Mouse (Mus musculus): Measurements from ENCODE around the gene Stk4. TPM values are rescaled to one million over a fixed set of nuclear protein-coding genes. Genes with fewer than 3 reads are reported as not detected.
"Not testable (repeated sequence)": the region's sequence is repeated elsewhere in the genome, so short reads cannot be mapped to it uniquely, and the experiment has no call there.

The Stk4 gene
- polyA plus RNA-seq, 1 experiment from 2014 or later: 14.8 TPM

GRCm38 (mm10) chr2:164054671-164055070 lies 15.5 kb upstream of the Stk4 start:
- DNase-seq (no peak), ATAC-seq (ENCODE audit: low read depth) (no peak)
- no peak overlapping the region for H3K4me3 ChIP-seq (replicated peaks)
- no peak overlapping the region for H3K4me2 ChIP-seq
- H3K9ac ChIP-seq: no peak overlapping the region
- no peaks in the 10 kb centered on the region for H3K9me3 ChIP-seq (replicated peaks)
- no peaks in the 10 kb centered on the region for H3K4me1 ChIP-seq (replicated peaks)
- no peaks in the 10 kb centered on the region for H3K27me3 ChIP-seq
- no peak overlapping the region for H3K27ac ChIP-seq
- 87% methylated on average over 8 of the region's 8 CpGs for WGBS (ENCODE audit: insufficient replicate concordance)
- peaks cover 72% of the 10 kb centered on the region for H3K36me3 ChIP-seq

- Histone ChIP-seq H3K9me3 (replicated peaks) (no peaks in the 10 kb centered on the region), H3K4me1 (replicated peaks) (no peaks in the 10 kb centered on the region), H3K36me3 (peaks cover 90% of the 10 kb centered on the region), H3K27ac (no peak overlapping the region), H3K9ac (no peak overlapping the region), H3K4me3 (replicated peaks) (no peak overlapping the region), H3K4me2 (no peak overlapping the region), H3K27me3 (no peaks in the 10 kb centered on the region)
- WGBS (ENCODE audit: insufficient replicate concordance): 82% methylated on average over 8 of the region's 8 CpGs
- ATAC-seq (ENCODE audit: low read depth) (no peak), DNase-seq (no peak)
Observed at GRCm38 (mm10) chr2:164059634-164060235, 10.4 kb upstream of the Stk4 start.

- Histone ChIP-seq H3K27me3 (no peaks in the 10 kb centered on the region), H3K9me3 (replicated peaks) (no peaks in the 10 kb centered on the region), H3K4me2 (peak within 1 kb of the TSS; percentile 91), H3K4me1 (replicated peaks) (peaks cover 51% of the 10 kb centered on the region), H3K9ac (peak within 1 kb of the TSS; percentile 90), H3K4me3 (replicated peaks) (peak within 1 kb of the TSS; percentile 89), H3K27ac (peak within 1 kb of the TSS; percentile 75), H3K36me3 (peaks cover 12% of the 10 kb centered on the region)
- ATAC-seq (ENCODE audit: low read depth) (peak; percentile 92), DNase-seq (peak; percentile 94)
- under 1% methylated on average over 55 of the region's 55 CpGs for WGBS (ENCODE audit: insufficient replicate concordance)
Observed at GRCm38 (mm10) chr2:164070765-164071436, 779 bp downstream of the Stk4 start, which contains the start of gene Tomm34. TSS of gene Tomm34 (minus strand) at chr2:164071169.

- H3K9ac ChIP-seq: peak overlapping the region; percentile 90
- H3K4me1 ChIP-seq (replicated peaks): peaks cover 57% of the 10 kb centered on the region
- not testable (repeated sequence) for H3K36me3 ChIP-seq; H3K27me3 ChIP-seq; DNase-seq; H3K9me3 ChIP-seq (replicated peaks); ATAC-seq (ENCODE audit: low read depth)
- peak overlapping the region; percentile 89 for H3K4me3 ChIP-seq (replicated peaks)
- peak overlapping the region; percentile 91 for H3K4me2 ChIP-seq
- WGBS (ENCODE audit: insufficient replicate concordance): 71% methylated on average over 11 of the region's 11 CpGs
- peak overlapping the region; percentile 75 for H3K27ac ChIP-seq
Observed at GRCm38 (mm10) chr2:164071437-164071820, 1.3 kb downstream of the Stk4 start.

- Histone ChIP-seq H3K9me3 (replicated peaks) (no peaks in the 10 kb centered on the region), H3K36me3 (peaks cover 1% of the 10 kb centered on the region; the same call in 1 of the 2 replicates), H3K4me2 (no peak overlapping the region), H3K27ac (no peak overlapping the region), H3K9ac (no peak overlapping the region), H3K4me1 (replicated peaks) (peaks cover 63% of the 10 kb centered on the region), H3K27me3 (no peaks in the 10 kb centered on the region), H3K4me3 (replicated peaks) (no peak overlapping the region)
- WGBS (ENCODE audit: insufficient replicate concordance): 84% methylated on average over 2 of the region's 2 CpGs
- ATAC-seq (ENCODE audit: low read depth) (no peak), DNase-seq (no peak)
Observed at GRCm38 (mm10) chr2:164072109-164072508, 2.0 kb downstream of the Stk4 start.

- Histone ChIP-seq H3K9me3 (replicated peaks) (no peaks in the 10 kb centered on the region), H3K27ac (no peak overlapping the region)
- 71% methylated on average over 7 of the region's 7 CpGs for WGBS (ENCODE audit: insufficient replicate concordance)
Observed at GRCm38 (mm10) chr2:164073120-164073519, 3.0 kb downstream of the Stk4 start.

GRCm38 (mm10) chr2:164073918-164074578 lies 3.9 kb downstream of the Stk4 start:
- WGBS (ENCODE audit: insufficient replicate concordance): under 1% methylated on average over 48 of the region's 48 CpGs
- ATAC-seq (ENCODE audit: low read depth) (peak; percentile 83), DNase-seq (peak; percentile 97)
- peak overlapping the region; percentile 96 for H3K4me3 ChIP-seq (replicated peaks)
- H3K9me3 ChIP-seq (replicated peaks): no peaks in the 10 kb centered on the region
- H3K27ac ChIP-seq: peak overlapping the region; percentile 81
- H3K4me2 ChIP-seq: peak overlapping the region; percentile 94
- H3K27me3 ChIP-seq: no peaks in the 10 kb centered on the region
- peaks cover 70% of the 10 kb centered on the region for H3K4me1 ChIP-seq (replicated peaks)
- no peaks in the 10 kb centered on the region for H3K36me3 ChIP-seq
- peak overlapping the region; percentile 91 for H3K9ac ChIP-seq

More at GRCm38 (mm10) chr2:164073120-164073519, 3.0 kb downstream of the Stk4 start:
- Histone ChIP-seq H3K27me3 (no peaks in the 10 kb centered on the region), H3K4me1 (replicated peaks) (peaks cover 70% of the 10 kb centered on the region), H3K4me2 (no peak overlapping the region), H3K4me3 (replicated peaks) (no peak overlapping the region), H3K9ac (no peak overlapping the region), H3K36me3 (no peaks in the 10 kb centered on the region)
- DNase-seq (no peak), ATAC-seq (ENCODE audit: low read depth) (no peak)

GRCm38 (mm10) chr2:164075088-164075487 lies 5.0 kb downstream of the Stk4 start:
- ATAC-seq (ENCODE audit: low read depth) (no peak), DNase-seq (no peak)
- no peaks in the 10 kb centered on the region for H3K9me3 ChIP-seq (replicated peaks)
- H3K27me3 ChIP-seq: no peaks in the 10 kb centered on the region
- 16% methylated on average over 5 of the region's 5 CpGs for WGBS (ENCODE audit: insufficient replicate concordance)
- peaks cover 68% of the 10 kb centered on the region for H3K4me1 ChIP-seq (replicated peaks)
- peak overlapping the region; percentile 91 for H3K9ac ChIP-seq
- peaks cover 7% of the 10 kb centered on the region; the same call in 1 of the 2 replicates for H3K36me3 ChIP-seq
- H3K27ac ChIP-seq: peak overlapping the region; percentile 81
- H3K4me2 ChIP-seq: peak overlapping the region; percentile 94
- H3K4me3 ChIP-seq (replicated peaks): peak overlapping the region; percentile 96

GRCm38 (mm10) chr2:164076874-164077425 lies 6.8 kb downstream of the Stk4 start:
- WGBS (ENCODE audit: insufficient replicate concordance): 80% methylated on average over 8 of the region's 8 CpGs
- ATAC-seq (ENCODE audit: low read depth) (no peak), DNase-seq (no peak)
- Histone ChIP-seq H3K4me1 (replicated peaks) (peaks cover 59% of the 10 kb centered on the region), H3K4me2 (no peak overlapping the region), H3K9ac (no peak overlapping the region), H3K27ac (no peak overlapping the region), H3K36me3 (peaks cover 22% of the 10 kb centered on the region), H3K4me3 (replicated peaks) (no peak overlapping the region), H3K27me3 (no peaks in the 10 kb centered on the region), H3K9me3 (replicated peaks) (no peaks in the 10 kb centered on the region)

GRCm38 (mm10) chr2:164077875-164078274 lies 7.8 kb downstream of the Stk4 start:
- H3K27me3 ChIP-seq: no peaks in the 10 kb centered on the region
- 57% methylated on average over 5 of the region's 5 CpGs for WGBS (ENCODE audit: insufficient replicate concordance)
- H3K4me1 ChIP-seq (replicated peaks): peaks cover 56% of the 10 kb centered on the region
- DNase-seq (no peak), ATAC-seq (ENCODE audit: low read depth) (no peak)
- no peak overlapping the region for H3K4me3 ChIP-seq (replicated peaks)
- H3K9me3 ChIP-seq (replicated peaks): no peaks in the 10 kb centered on the region
- H3K36me3 ChIP-seq: peaks cover 28% of the 10 kb centered on the region
- H3K27ac ChIP-seq: no peak overlapping the region
- H3K9ac ChIP-seq: no peak overlapping the region
- H3K4me2 ChIP-seq: peak overlapping the region; percentile 19; the same call in 1 of the 2 replicates

- H3K4me1 ChIP-seq (replicated peaks): peaks cover 51% of the 10 kb centered on the region
- no peak overlapping the region for H3K27ac ChIP-seq
- H3K4me2 ChIP-seq: no peak overlapping the region
- no peak for DNase-seq
- H3K9ac ChIP-seq: no peak overlapping the region
- no peak for ATAC-seq (ENCODE audit: low read depth)
- no peak overlapping the region for H3K4me3 ChIP-seq (replicated peaks)
- no peaks in the 10 kb centered on the region for H3K9me3 ChIP-seq (replicated peaks)
- no peaks in the 10 kb centered on the region for H3K27me3 ChIP-seq
- peaks cover 37% of the 10 kb centered on the region for H3K36me3 ChIP-seq
- WGBS (ENCODE audit: insufficient replicate concordance): 44% methylated on average over 6 of the region's 6 CpGs
Observed at GRCm38 (mm10) chr2:164079488-164079887, 9.4 kb downstream of the Stk4 start.
